Mouse (Mus musculus): ENCODE data around the gene March6. TPM values are rescaled to one million over a fixed set of nuclear protein-coding genes. Genes with fewer than 3 reads are reported as not detected.
A peak's percentile ranks its signal among the peaks of the same experiment; 100 is the strongest.

March6 gene
- polyA plus RNA-seq, 1 experiment from 2014 or later, result 40.7 TPM

- no peaks in the 10 kb centered on the region for H3K27me3 ChIP-seq
- peak overlapping the region; percentile 72 for H3K27ac ChIP-seq
- WGBS, result 16% methylated on average over 10 of the region's 10 CpGs
- no peaks in the 10 kb centered on the region for H3K9me3 ChIP-seq
- no peak overlapping the region for H3K4me3 ChIP-seq (replicated peaks)
- H3K4me2 ChIP-seq, result peak overlapping the region; percentile 9
- H3K9ac ChIP-seq (replicated peaks), result no peak overlapping the region
- no peak for ATAC-seq (ENCODE audit: insufficient number of reproducible peaks, insufficient read depth, low FRiP score, low TSS enrichment, low read depth)
- H3K4me1 ChIP-seq (replicated peaks), result peaks cover 25% of the 10 kb centered on the region
- no peaks in the 10 kb centered on the region for H3K36me3 ChIP-seq
These were observed 11.4 kb upstream of the March6 start for GRCm38 (mm10) chr15:31542013-31542958.

- Histone ChIP-seq H3K36me3 (no peaks in the 10 kb centered on the region), H3K27me3 (no peaks in the 10 kb centered on the region), H3K9ac (replicated peaks) (no peak overlapping the region), H3K4me3 (replicated peaks) (no peak overlapping the region), H3K4me1 (replicated peaks) (peaks cover 33% of the 10 kb centered on the region), H3K9me3 (no peaks in the 10 kb centered on the region), H3K27ac (no peak overlapping the region), H3K4me2 (no peak overlapping the region)
- WGBS, result 80% methylated on average over 1 of the region's 1 CpGs
- no peak for ATAC-seq (ENCODE audit: insufficient number of reproducible peaks, insufficient read depth, low FRiP score, low TSS enrichment, low read depth)
These were observed 9.6 kb upstream of the March6 start for GRCm38 (mm10) chr15:31540513-31540802.

- H3K36me3 ChIP-seq, result no peaks in the 10 kb centered on the region
- H3K9ac ChIP-seq (replicated peaks), result no peak overlapping the region
- H3K27ac ChIP-seq, result no peak overlapping the region
- WGBS, result 73% methylated on average over 9 of the region's 9 CpGs
- H3K9me3 ChIP-seq, result no peaks in the 10 kb centered on the region
- H3K4me3 ChIP-seq (replicated peaks), result no peak overlapping the region
- H3K4me1 ChIP-seq (replicated peaks), result peaks cover 31% of the 10 kb centered on the region
- no peaks in the 10 kb centered on the region for H3K27me3 ChIP-seq
- ATAC-seq (ENCODE audit: insufficient number of reproducible peaks, insufficient read depth, low FRiP score, low TSS enrichment, low read depth), result no peak
- H3K4me2 ChIP-seq, result no peak overlapping the region
These were observed 9.0 kb upstream of the March6 start for GRCm38 (mm10) chr15:31539643-31540512.

GRCm38 (mm10) chr15:31538346-31538745 is 7.5 kb upstream of the March6 start:
- Histone ChIP-seq H3K4me2 (no peak overlapping the region), H3K9ac (replicated peaks) (no peak overlapping the region), H3K4me3 (replicated peaks) (no peak overlapping the region), H3K4me1 (replicated peaks) (peaks cover 31% of the 10 kb centered on the region), H3K9me3 (no peaks in the 10 kb centered on the region), H3K27ac (no peak overlapping the region), H3K36me3 (no peaks in the 10 kb centered on the region), H3K27me3 (no peaks in the 10 kb centered on the region)
- 88% methylated on average over 3 of the region's 3 CpGs for whole genome bisulfite sequencing
- ATAC-seq (ENCODE audit: insufficient number of reproducible peaks, insufficient read depth, low FRiP score, low TSS enrichment, low read depth), result no peak

GRCm38 (mm10) chr15:31537706-31538105 is 6.9 kb upstream of the March6 start:
- no peak for ATAC-seq (ENCODE audit: insufficient number of reproducible peaks, insufficient read depth, low FRiP score, low TSS enrichment, low read depth)
- no peaks in the 10 kb centered on the region for H3K27me3 ChIP-seq
- H3K9ac ChIP-seq (replicated peaks), result no peak overlapping the region
- H3K36me3 ChIP-seq, result no peaks in the 10 kb centered on the region
- no peaks in the 10 kb centered on the region for H3K9me3 ChIP-seq
- no peak overlapping the region for H3K4me2 ChIP-seq
- no peak overlapping the region for H3K27ac ChIP-seq
- peaks cover 26% of the 10 kb centered on the region for H3K4me1 ChIP-seq (replicated peaks)
- no peak overlapping the region for H3K4me3 ChIP-seq (replicated peaks)
- WGBS, result 95% methylated on average over 2 of the region's 2 CpGs

- WGBS, result 33% methylated on average over 7 of the region's 7 CpGs
- H3K4me1 ChIP-seq (replicated peaks), result peaks cover 14% of the 10 kb centered on the region
- no peaks in the 10 kb centered on the region for H3K36me3 ChIP-seq
- no peak overlapping the region for H3K9ac ChIP-seq (replicated peaks)
- no peak overlapping the region for H3K4me2 ChIP-seq
- H3K9me3 ChIP-seq, result no peaks in the 10 kb centered on the region
- H3K27ac ChIP-seq, result no peak overlapping the region
- H3K27me3 ChIP-seq, result no peaks in the 10 kb centered on the region
- H3K4me3 ChIP-seq (replicated peaks), result no peak overlapping the region
- ATAC-seq (ENCODE audit: insufficient number of reproducible peaks, insufficient read depth, low FRiP score, low TSS enrichment, low read depth), result no peak
These were observed 5.3 kb upstream of the March6 start for GRCm38 (mm10) chr15:31536051-31536737.

- Histone ChIP-seq H3K27me3 (no peaks in the 10 kb centered on the region), H3K27ac (peak overlapping the region; percentile 31; the same call in 1 of the 2 replicates), H3K36me3 (no peaks in the 10 kb centered on the region), H3K9ac (replicated peaks) (no peak overlapping the region), H3K4me2 (no peak overlapping the region), H3K9me3 (no peaks in the 10 kb centered on the region), H3K4me3 (replicated peaks) (no peak overlapping the region), H3K4me1 (replicated peaks) (peaks cover 14% of the 10 kb centered on the region)
- ATAC-seq (ENCODE audit: insufficient number of reproducible peaks, insufficient read depth, low FRiP score, low TSS enrichment, low read depth), result no peak
- 28% methylated on average over 8 of the region's 8 CpGs for WGBS
These were observed 4.5 kb upstream of the March6 start for GRCm38 (mm10) chr15:31535259-31535855.

GRCm38 (mm10) chr15:31534421-31535258 is 3.8 kb upstream of the March6 start:
- 87% methylated on average over 7 of the region's 7 CpGs for WGBS
- ATAC-seq (ENCODE audit: insufficient number of reproducible peaks, insufficient read depth, low FRiP score, low TSS enrichment, low read depth), result no peak
- H3K27ac ChIP-seq, result peak overlapping the region; percentile 31; the same call in 1 of the 2 replicates

GRCm38 (mm10) chr15:31533529-31533928 is 2.7 kb upstream of the March6 start:
- Histone ChIP-seq H3K27ac (no peak overlapping the region), H3K27me3 (no peaks in the 10 kb centered on the region), H3K4me3 (replicated peaks) (no peak overlapping the region), H3K9ac (replicated peaks) (no peak overlapping the region), H3K36me3 (no peaks in the 10 kb centered on the region), H3K4me2 (no peak overlapping the region), H3K4me1 (replicated peaks) (peaks cover 19% of the 10 kb centered on the region), H3K9me3 (no peaks in the 10 kb centered on the region)
- 87% methylated on average over 2 of the region's 2 CpGs for WGBS
- no peak for ATAC-seq (ENCODE audit: insufficient number of reproducible peaks, insufficient read depth, low FRiP score, low TSS enrichment, low read depth)

More at GRCm38 (mm10) chr15:31534421-31535258, 3.8 kb upstream of the March6 start:
- no peaks in the 10 kb centered on the region for H3K9me3 ChIP-seq
- no peak overlapping the region for H3K9ac ChIP-seq (replicated peaks)
- H3K4me2 ChIP-seq, result no peak overlapping the region
- peaks cover 14% of the 10 kb centered on the region for H3K4me1 ChIP-seq (replicated peaks)
- H3K27me3 ChIP-seq, result no peaks in the 10 kb centered on the region
- H3K36me3 ChIP-seq, result no peaks in the 10 kb centered on the region
- H3K4me3 ChIP-seq (replicated peaks), result no peak overlapping the region

GRCm38 (mm10) chr15:31532331-31533021 is 1.6 kb upstream of the March6 start:
- Histone ChIP-seq H3K9ac (replicated peaks) (no peak overlapping the region), H3K4me2 (no peak overlapping the region), H3K27me3 (no peaks in the 10 kb centered on the region), H3K27ac (no peak overlapping the region), H3K9me3 (no peaks in the 10 kb centered on the region), H3K4me1 (replicated peaks) (peaks cover 19% of the 10 kb centered on the region), H3K4me3 (replicated peaks) (no peak overlapping the region), H3K36me3 (no peaks in the 10 kb centered on the region; the same call in 1 of the 2 replicates)
- WGBS, result 97% methylated on average over 2 of the region's 2 CpGs
- ATAC-seq (ENCODE audit: insufficient number of reproducible peaks, insufficient read depth, low FRiP score, low TSS enrichment, low read depth), result no peak

Data from limb, embryonic 12.5 days (tissue).